Mouse (Mus musculus) midbrain, embryonic 10.5 days (tissue): ENCODE measurements around the gene Fam49a. TPM values are rescaled to one million over a fixed set of nuclear protein-coding genes. Genes with fewer than 3 reads are reported as not detected.
"Not testable (repeated sequence)": the region's sequence is repeated elsewhere in the genome, so short reads cannot be mapped to it uniquely, and the experiment has no call there.

ENCODE experiments used
- DNase-seq: peaks from one replicate; pipeline ENCODE4 v3.0.0-alpha.2; 2017; ENCODE audit warnings: low spot score
- H3K27ac ChIP-seq: fragments of 300-500 bp; sonication (generic); replicated peaks from 2 replicates; pipeline ENCODE4 v1.5.1; 2016; ENCODE audit warnings: mild to moderate bottlenecking
- H3K27me3 ChIP-seq: fragments of 300-500 bp; sonication (generic); 2 replicates; pipeline ENCODE4 v1.6.1; 2016; ENCODE audit warnings: low read depth, mild to moderate bottlenecking; ENCODE audit not compliant: poor library complexity, severe bottlenecking
- H3K36me3 ChIP-seq: fragments of 300-500 bp; sonication (generic); 2 replicates; pipeline ENCODE4 v1.6.1; 2016; ENCODE audit warnings: mild to moderate bottlenecking, moderate library complexity
- H3K4me1 ChIP-seq: fragments of 300-500 bp; sonication (generic); 2 replicates; pipeline ENCODE4 v1.6.1; 2016
- H3K4me3 ChIP-seq: fragments of 300-500 bp; sonication (generic); 2 replicates; pipeline ENCODE4 v1.5.1; 2016; ENCODE audit warnings: mild to moderate bottlenecking, moderate library complexity
- H3K9me3 ChIP-seq: fragments of 300-500 bp; sonication (generic); replicated peaks from 2 replicates; pipeline ENCODE4 v1.6.1; 2016; ENCODE audit warnings: mild to moderate bottlenecking
- WGBS: fragments of 180-500 bp; shearing (Covaris S2); methylation state at CpG from one replicate; pipeline ENCODE4 v1.1.7; 2016; 5-methylcytosine and 5-hydroxymethylcytosine counted together
- polyA plus RNA-seq: library from polyadenylated mRNA; unstranded; fragments of >200 nt; fragmentation: Nextera tagmentation; extraction: Ambion mirVana; gene quantifications from 2 replicates; pipeline ENCODE4 v1.2.1, GENCODE M21; 2016

Gene Fam49a
- polyA plus RNA-seq, 1 experiment from 2014 or later: 9.2 TPM

- H3K4me1 ChIP-seq: no peaks in the 10 kb centered on the region
- DNase-seq: no peak
- H3K9me3 ChIP-seq: no peaks in the 10 kb centered on the region
- 88% methylated on average over 3 of the region's 3 CpGs for WGBS
- H3K27ac ChIP-seq: no peak overlapping the region
- no peak overlapping the region for H3K4me3 ChIP-seq
- no peaks in the 10 kb centered on the region for H3K36me3 ChIP-seq
- no peaks in the 10 kb centered on the region for H3K27me3 ChIP-seq
Observed at GRCm38 (mm10) chr12:12243148-12243547, 18.8 kb upstream of the Fam49a start.

GRCm38 (mm10) chr12:12247023-12247422 is 14.9 kb upstream of the Fam49a start:
- H3K4me1 ChIP-seq, DNase-seq, H3K36me3 ChIP-seq, H3K9me3 ChIP-seq, H3K27ac ChIP-seq, H3K27me3 ChIP-seq, H3K4me3 ChIP-seq: not testable (repeated sequence)
- WGBS: 97% methylated on average over 4 of the region's 4 CpGs

GRCm38 (mm10) chr12:12249521-12249920 is 12.4 kb upstream of the Fam49a start:
- no peak for DNase-seq
- whole genome bisulfite sequencing: 65% methylated on average over 2 of the region's 2 CpGs
- Histone ChIP-seq H3K9me3 (no peaks in the 10 kb centered on the region), H3K4me1 (no peaks in the 10 kb centered on the region), H3K36me3 (no peaks in the 10 kb centered on the region), H3K4me3 (no peak overlapping the region), H3K27me3 (no peaks in the 10 kb centered on the region), H3K27ac (no peak overlapping the region)

- WGBS: 67% methylated on average over 5 of the region's 5 CpGs
- no peak overlapping the region for H3K4me3 ChIP-seq
- H3K27me3 ChIP-seq: no peaks in the 10 kb centered on the region
- no peaks in the 10 kb centered on the region for H3K9me3 ChIP-seq
- no peak overlapping the region for H3K27ac ChIP-seq
- H3K4me1 ChIP-seq: no peaks in the 10 kb centered on the region
- no peak for DNase-seq
- no peaks in the 10 kb centered on the region for H3K36me3 ChIP-seq
Observed at GRCm38 (mm10) chr12:12253526-12253925, 8.4 kb upstream of the Fam49a start.

GRCm38 (mm10) chr12:12254139-12254538 is 7.8 kb upstream of the Fam49a start:
- Histone ChIP-seq H3K9me3 (no peaks in the 10 kb centered on the region), H3K4me1 (no peaks in the 10 kb centered on the region), H3K4me3 (no peak overlapping the region), H3K36me3 (no peaks in the 10 kb centered on the region), H3K27me3 (no peaks in the 10 kb centered on the region), H3K27ac (no peak overlapping the region)
- no peak for DNase-seq
- WGBS: 92% methylated on average over 4 of the region's 4 CpGs

GRCm38 (mm10) chr12:12260979-12261960 is 669 bp upstream of the Fam49a start:
- H3K27ac ChIP-seq: no peak overlapping the region

GRCm38 (mm10) chr12:12263371-12263791 is 1.4 kb downstream of the Fam49a start:
- H3K27ac ChIP-seq: no peak overlapping the region
- peaks cover 27% of the 10 kb centered on the region for H3K27me3 ChIP-seq
- H3K36me3 ChIP-seq: no peaks in the 10 kb centered on the region
- no peaks in the 10 kb centered on the region for H3K9me3 ChIP-seq
- peak; percentile 36 for DNase-seq
- H3K4me3 ChIP-seq: peak overlapping the region; percentile 76
- WGBS: 3% methylated on average over 1 of the region's 1 CpGs
- peaks cover 28% of the 10 kb centered on the region for H3K4me1 ChIP-seq

More at GRCm38 (mm10) chr12:12260979-12261960, 669 bp upstream of the Fam49a start:
- H3K4me1 ChIP-seq: peaks cover 28% of the 10 kb centered on the region
- H3K9me3 ChIP-seq: no peaks in the 10 kb centered on the region
- peaks cover 27% of the 10 kb centered on the region for H3K27me3 ChIP-seq
- DNase-seq: no peak
- WGBS: 71% methylated on average over 9 of the region's 9 CpGs
- H3K36me3 ChIP-seq: no peaks in the 10 kb centered on the region
- H3K4me3 ChIP-seq: peak overlapping the region; percentile 76

- Histone ChIP-seq H3K27me3 (peaks cover 27% of the 10 kb centered on the region), H3K36me3 (no peaks in the 10 kb centered on the region), H3K4me3 (no peak overlapping the region), H3K9me3 (no peaks in the 10 kb centered on the region), H3K27ac (no peak overlapping the region), H3K4me1 (peaks cover 28% of the 10 kb centered on the region)
- whole genome bisulfite sequencing: 86% methylated on average over 5 of the region's 5 CpGs
- no peak for DNase-seq
Observed at GRCm38 (mm10) chr12:12264151-12264550, 2.2 kb downstream of the Fam49a start.

GRCm38 (mm10) chr12:12266552-12266951 is 4.6 kb downstream of the Fam49a start:
- no peaks in the 10 kb centered on the region for H3K36me3 ChIP-seq
- peaks cover 20% of the 10 kb centered on the region for H3K27me3 ChIP-seq
- no peak overlapping the region for H3K27ac ChIP-seq
- 74% methylated on average over 1 of the region's 1 CpGs for WGBS
- peaks cover 27% of the 10 kb centered on the region for H3K4me1 ChIP-seq
- H3K9me3 ChIP-seq: no peaks in the 10 kb centered on the region
- no peak overlapping the region for H3K4me3 ChIP-seq
- no peak for DNase-seq

- no peak overlapping the region for H3K4me3 ChIP-seq
- 88% methylated on average over 3 of the region's 3 CpGs for WGBS
- H3K27me3 ChIP-seq: no peaks in the 10 kb centered on the region
- no peak for DNase-seq
- H3K27ac ChIP-seq: no peak overlapping the region
- no peaks in the 10 kb centered on the region for H3K36me3 ChIP-seq
- H3K4me1 ChIP-seq: peaks cover 5% of the 10 kb centered on the region
- H3K9me3 ChIP-seq: no peaks in the 10 kb centered on the region
Observed at GRCm38 (mm10) chr12:12270495-12270894, 8.6 kb downstream of the Fam49a start.

- DNase-seq: no peak
- Histone ChIP-seq H3K27me3 (no peaks in the 10 kb centered on the region), H3K4me1 (peaks cover 7% of the 10 kb centered on the region), H3K27ac (no peak overlapping the region), H3K9me3 (no peaks in the 10 kb centered on the region), H3K36me3 (no peaks in the 10 kb centered on the region), H3K4me3 (no peak overlapping the region)
- WGBS: 36% methylated on average over 6 of the region's 6 CpGs
Observed at GRCm38 (mm10) chr12:12274115-12274514, 12.2 kb downstream of the Fam49a start.

- Histone ChIP-seq H3K4me3 (no peak overlapping the region), H3K4me1 (peaks cover 7% of the 10 kb centered on the region), H3K27me3 (no peaks in the 10 kb centered on the region), H3K9me3 (no peaks in the 10 kb centered on the region), H3K36me3 (no peaks in the 10 kb centered on the region), H3K27ac (no peak overlapping the region)
- no peak for DNase-seq
- 86% methylated on average over 4 of the region's 4 CpGs for WGBS
Observed at GRCm38 (mm10) chr12:12275124-12275779, 13.3 kb downstream of the Fam49a start.
